Mouse (Mus musculus): ENCODE measurements at regions not wholly inside any gene's neighbourhood (a gene's known extent, or its start where the extent isn't known, plus 50 kb on each side); places are given as distances from the start of the nearest gene placed in this dataset.

- Histone ChIP-seq H3K27ac (ENCODE audit: control insufficient read depth, low read depth, low read length) (no peak overlapping the region), H3K79me2 (ENCODE audit: control insufficient read depth, insufficient read depth, low read length, poor library complexity) (no peaks in the 10 kb centered on the region), H3K9me3 (replicated peaks; ENCODE audit: insufficient read depth, low read length) (no peaks in the 10 kb centered on the region), H3K9ac (ENCODE audit: control insufficient read depth, low read depth, low read length, poor library complexity, severe bottlenecking) (no peak overlapping the region), H3K4me1 (ENCODE audit: control insufficient read depth in 1 of 2, insufficient read depth in 2 of 2, low read length in 2 of 2) (no peaks in the 10 kb centered on the region), H3K4me3 (ENCODE audit: control insufficient read depth in 1 of 2, insufficient read depth in 1 of 2, low read depth in 2 of 2, low read length in 2 of 2) (no peak overlapping the region), H3K36me3 (ENCODE audit: control insufficient read depth in 1 of 2, insufficient read depth in 2 of 2, low read length in 2 of 2) (no peaks in the 10 kb centered on the region), H3K27me3 (ENCODE audit: control insufficient read depth in 1 of 2, insufficient read depth in 2 of 2, low read length in 2 of 2) (no peaks in the 10 kb centered on the region; a peak in 1 of 4 replicates)
- DNase-seq (ENCODE audit: low read depth, low spot score) = no peak
- no peak for TF ChIP-seq ZMIZ1 (IDR thresholded peaks at IDR 0.05; ENCODE audit: low read depth, low read length)
- no peak for TF ChIP-seq MEF2A (IDR thresholded peaks at IDR 0.05; ENCODE audit: extremely low read depth, insufficient replicate concordance, low read depth, low read length, poor library complexity, severe bottlenecking)
- no peak for TF ChIP-seq RCOR1 (IDR thresholded peaks at IDR 0.05; ENCODE audit: low read depth, low read length)
- TF ChIP-seq ZC3H11A (IDR thresholded peaks at IDR 0.05; ENCODE audit: low read depth, low read length) = no peak
- no peak for TF ChIP-seq POLR2AphosphoS2 (IDR thresholded peaks at IDR 0.05; ENCODE audit: low read length)
- TF ChIP-seq RAD21 (IDR thresholded peaks at IDR 0.05; ENCODE audit: low read depth, low read length) = no peak
- no peak for TF ChIP-seq SIN3A (IDR thresholded peaks at IDR 0.05; ENCODE audit: low read length)
- no peak for TF ChIP-seq MXI1 (IDR thresholded peaks at IDR 0.05; ENCODE audit: low read depth, low read length)
- no peak for TF ChIP-seq MYC (IDR thresholded peaks at IDR 0.05; ENCODE audit: low read depth, low read length)
- no peak for TF ChIP-seq UBTF (IDR thresholded peaks at IDR 0.05; ENCODE audit: borderline replicate concordance, insufficient read depth, low read depth, low read length)
- no peak for TF ChIP-seq GABPA (IDR thresholded peaks at IDR 0.05; ENCODE audit: low read depth, low read length)
- TF ChIP-seq MAFK (IDR thresholded peaks at IDR 0.05; ENCODE audit: borderline replicate concordance, low read depth, low read length) = no peak
- no peak for TF ChIP-seq USF1 (IDR thresholded peaks at IDR 0.05; ENCODE audit: low read depth, low read length)
- TF ChIP-seq GATA1 (IDR thresholded peaks at IDR 0.05; ENCODE audit: low read depth, low read length) = no peak
- TF ChIP-seq EP300 (IDR thresholded peaks at IDR 0.05; ENCODE audit: low read depth in 1 of 2, low read length in 2 of 2) = no peak
- TF ChIP-seq CTCF (IDR thresholded peaks at IDR 0.05 in 2 of 3, conservative IDR thresholded peaks at IDR 0.05 in 1 of 3; ENCODE audit: control insufficient read depth in 1 of 3, insufficient read depth in 1 of 3, low read depth in 2 of 3, low read length in 3 of 3, poor library complexity in 1 of 3, severe bottlenecking in 1 of 3) = no peak
Observed at GRCm38 (mm10) chr14:46514262-46514932, 123.9 kb upstream of the Bmp4 start.

- Histone ChIP-seq H3K4me1 (ENCODE audit: control insufficient read depth in 1 of 2, insufficient read depth in 2 of 2, low read length in 2 of 2) (no peaks in the 10 kb centered on the region), H3K9ac (ENCODE audit: control insufficient read depth, low read depth, low read length, poor library complexity, severe bottlenecking) (no peak overlapping the region), H3K9me3 (replicated peaks; ENCODE audit: insufficient read depth, low read length) (no peaks in the 10 kb centered on the region), H3K4me3 (ENCODE audit: control insufficient read depth in 1 of 2, insufficient read depth in 1 of 2, low read depth in 2 of 2, low read length in 2 of 2) (no peak overlapping the region), H3K79me2 (ENCODE audit: control insufficient read depth, insufficient read depth, low read length, poor library complexity) (no peaks in the 10 kb centered on the region), H3K36me3 (ENCODE audit: control insufficient read depth in 1 of 2, insufficient read depth in 2 of 2, low read length in 2 of 2) (no peaks in the 10 kb centered on the region), H3K27ac (ENCODE audit: control insufficient read depth, low read depth, low read length) (no peak overlapping the region), H3K27me3 (ENCODE audit: control insufficient read depth in 1 of 2, insufficient read depth in 2 of 2, low read length in 2 of 2) (no peaks in the 10 kb centered on the region; a peak in 1 of 4 replicates)
- DNase-seq (ENCODE audit: low read depth, low spot score) = no peak
- TF ChIP-seq RCOR1 (IDR thresholded peaks at IDR 0.05; ENCODE audit: low read depth, low read length) (no peak), TAL1 (IDR thresholded peaks at IDR 0.05; ENCODE audit: low read length) (no peak), POLR2AphosphoS5 (IDR thresholded peaks at IDR 0.05; ENCODE audit: borderline replicate concordance, low read depth, low read length) (no peak), ZMIZ1 (IDR thresholded peaks at IDR 0.05; ENCODE audit: low read depth, low read length) (no peak), USF1 (IDR thresholded peaks at IDR 0.05; ENCODE audit: low read depth, low read length) (no peak), ZKSCAN1 (IDR thresholded peaks at IDR 0.05; ENCODE audit: low read depth, low read length) (no peak), GABPA (IDR thresholded peaks at IDR 0.05; ENCODE audit: low read depth, low read length) (no peak), CHD1 (IDR thresholded peaks at IDR 0.05; ENCODE audit: low read depth, low read length) (no peak), CTCF (IDR thresholded peaks at IDR 0.05 in 2 of 3, conservative IDR thresholded peaks at IDR 0.05 in 1 of 3; ENCODE audit: control insufficient read depth in 1 of 3, insufficient read depth in 1 of 3, low read depth in 2 of 3, low read length in 3 of 3, poor library complexity in 1 of 3, severe bottlenecking in 1 of 3) (no peak), UBTF (IDR thresholded peaks at IDR 0.05; ENCODE audit: borderline replicate concordance, insufficient read depth, low read depth, low read length) (no peak), RAD21 (IDR thresholded peaks at IDR 0.05; ENCODE audit: low read depth, low read length) (no peak), MAFK (IDR thresholded peaks at IDR 0.05; ENCODE audit: borderline replicate concordance, low read depth, low read length) (no peak), TBP (IDR thresholded peaks at IDR 0.05; ENCODE audit: low read depth, low read length) (no peak), NRF1 (IDR thresholded peaks at IDR 0.05; ENCODE audit: insufficient read depth, low read depth, low read length, poor library complexity, severe bottlenecking) (no peak), USF2 (IDR thresholded peaks at IDR 0.05; ENCODE audit: borderline replicate concordance in 1 of 2, insufficient read depth in 1 of 2, low read depth in 1 of 2, low read length in 2 of 2) (no peak)
Observed at GRCm38 (mm10) chr14:46512118-46512517, 121.6 kb upstream of the Bmp4 start.
